Mouse (Mus musculus) limb, embryonic 10.5 days (tissue): ENCODE data around the gene Ranbp10. TPM values are rescaled to one million over a fixed set of nuclear protein-coding genes. Genes with fewer than 3 reads are reported as not detected.
A peak's percentile ranks its signal among the peaks of the same experiment; 100 is the strongest.

ENCODE experiments used
- DNase-seq: peaks from one replicate; pipeline ENCODE4 v3.0.0-alpha.2; 2017; ENCODE audit warnings: low spot score
- H3K27ac ChIP-seq: fragments of 300-500 bp; sonication (generic); 2 replicates; pipeline ENCODE4 v1.5.1; 2016; ENCODE audit warnings: mild to moderate bottlenecking
- H3K27me3 ChIP-seq: fragments of 300-500 bp; sonication (generic); 2 replicates; pipeline ENCODE4 v1.6.1; 2016; ENCODE audit warnings: low read depth, mild to moderate bottlenecking; ENCODE audit not compliant: poor library complexity, severe bottlenecking
- H3K36me3 ChIP-seq: fragments of 300-500 bp; sonication (generic); 2 replicates; pipeline ENCODE4 v1.6.1; 2016; ENCODE audit warnings: mild to moderate bottlenecking, moderate library complexity
- H3K4me1 ChIP-seq: fragments of 300-500 bp; sonication (generic); 2 replicates; pipeline ENCODE4 v1.6.1; 2016
- H3K4me3 ChIP-seq: fragments of 300-500 bp; sonication (generic); 2 replicates; pipeline ENCODE4 v1.5.1; 2016; ENCODE audit warnings: mild to moderate bottlenecking, moderate library complexity
- H3K9me3 ChIP-seq: fragments of 300-500 bp; sonication (generic); replicated peaks from 2 replicates; pipeline ENCODE4 v1.6.1; 2016; ENCODE audit warnings: mild to moderate bottlenecking
- WGBS: fragments of 180-500 bp; shearing (Covaris S2); methylation state at CpG from one replicate; pipeline ENCODE4 v1.1.7; 2016; 5-methylcytosine and 5-hydroxymethylcytosine counted together
- polyA plus RNA-seq: library from polyadenylated mRNA; unstranded; fragments of >200 nt; fragmentation: Nextera tagmentation; extraction: Ambion mirVana; gene quantifications from 2 replicates; pipeline ENCODE4 v1.2.1, GENCODE M21; 2016

Gene Ranbp10
- polyA plus RNA-seq, 1 experiment from 2014 or later = 14.9 TPM

- H3K27me3 ChIP-seq = no peaks in the 10 kb centered on the region
Observed at GRCm38 (mm10) chr8:105798408-105798807, 28.7 kb downstream of the Ranbp10 start.

DNA sequence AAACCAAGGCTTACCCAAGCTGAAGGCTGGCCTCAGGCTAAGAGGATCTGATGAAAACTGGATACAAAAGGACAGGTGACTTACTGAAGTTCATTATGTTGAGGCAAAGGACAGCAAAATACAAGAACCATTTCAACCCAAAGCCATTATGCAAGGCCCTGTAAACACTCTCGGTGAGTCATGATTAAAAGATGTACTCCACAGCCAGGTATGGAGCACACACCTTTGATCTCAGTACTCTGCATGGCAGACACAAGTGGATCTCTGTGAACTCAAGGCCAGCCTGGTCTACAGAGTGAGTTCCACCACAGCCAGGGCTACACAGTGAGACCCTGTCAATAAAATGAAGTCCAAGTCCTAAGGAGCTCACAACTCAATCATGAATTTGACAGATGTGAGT, 31.4 kb downstream of the Ranbp10 start:
- 94% methylated on average over 1 of the region's 1 CpGs for WGBS
- H3K4me1 ChIP-seq = no peaks in the 10 kb centered on the region
- H3K27ac ChIP-seq = no peak overlapping the region
- H3K4me3 ChIP-seq = no peak overlapping the region
- DNase-seq = no peak
- no peaks in the 10 kb centered on the region for H3K9me3 ChIP-seq
- H3K36me3 ChIP-seq = peaks cover 57% of the 10 kb centered on the region
- H3K27me3 ChIP-seq = no peaks in the 10 kb centered on the region

More at GRCm38 (mm10) chr8:105798408-105798807, 28.7 kb downstream of the Ranbp10 start:
- no peaks in the 10 kb centered on the region for H3K4me1 ChIP-seq
- no peaks in the 10 kb centered on the region for H3K9me3 ChIP-seq
- 95% methylated on average over 5 of the region's 5 CpGs for WGBS
- no peak overlapping the region for H3K27ac ChIP-seq
- peaks cover 55% of the 10 kb centered on the region for H3K36me3 ChIP-seq
- H3K4me3 ChIP-seq = no peak overlapping the region
- DNase-seq = no peak

GRCm38 (mm10) chr8:105794009-105794598, 33.0 kb downstream of the Ranbp10 start:
- H3K27me3 ChIP-seq = no peaks in the 10 kb centered on the region
- H3K4me1 ChIP-seq = no peaks in the 10 kb centered on the region
- WGBS = 84% methylated on average over 3 of the region's 3 CpGs
- no peak overlapping the region for H3K27ac ChIP-seq
- no peak overlapping the region for H3K4me3 ChIP-seq
- no peaks in the 10 kb centered on the region for H3K9me3 ChIP-seq
- no peak for DNase-seq
- peaks cover 53% of the 10 kb centered on the region for H3K36me3 ChIP-seq

DNA sequence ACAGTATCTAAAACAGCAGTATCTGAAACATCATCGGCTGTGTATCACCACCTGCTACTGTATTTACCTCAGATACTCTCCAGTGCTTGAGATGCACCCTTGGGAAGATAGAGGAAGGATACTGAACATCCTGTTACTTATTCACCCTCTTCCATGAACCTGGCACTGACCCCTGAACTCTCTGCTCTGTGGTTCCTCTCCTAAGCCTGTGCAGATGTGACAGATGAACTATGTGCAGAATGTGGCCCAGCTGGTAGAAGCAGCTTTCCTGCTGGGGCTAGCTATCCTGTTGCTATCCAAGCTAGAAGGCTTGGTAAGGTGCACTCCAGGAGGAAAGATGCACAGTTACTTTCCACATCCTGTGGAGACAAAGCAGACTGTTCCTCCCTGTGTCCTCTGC, 33.8 kb downstream of the Ranbp10 start:
- WGBS = 91% methylated on average over 1 of the region's 1 CpGs
- no peak overlapping the region for H3K4me3 ChIP-seq

DNA sequence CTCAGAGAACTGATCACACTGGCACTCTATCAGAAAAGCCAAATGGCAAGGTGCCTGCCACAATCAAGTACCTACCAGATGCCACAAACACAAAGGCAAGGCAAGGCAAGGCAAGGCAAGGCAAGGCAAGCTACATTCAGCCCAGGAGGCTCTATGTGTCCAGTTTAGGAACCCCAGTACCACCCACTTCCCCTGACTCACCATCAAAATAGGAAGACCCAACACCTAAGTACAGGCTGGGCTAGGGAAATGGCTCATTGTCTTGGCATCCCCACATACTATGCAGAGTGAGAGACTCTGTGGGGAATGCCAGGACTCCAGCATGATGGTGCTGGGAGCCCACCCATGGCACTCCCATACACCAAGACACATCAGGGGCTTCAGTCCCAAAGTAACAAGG, 37.5 kb downstream of the Ranbp10 start:
- H3K36me3 ChIP-seq = peaks cover 61% of the 10 kb centered on the region
- H3K9me3 ChIP-seq = no peaks in the 10 kb centered on the region

More for the DNA sequence above, 33.8 kb downstream of the Ranbp10 start:
- no peak overlapping the region for H3K27ac ChIP-seq
- no peak for DNase-seq
- H3K27me3 ChIP-seq = no peaks in the 10 kb centered on the region
- H3K4me1 ChIP-seq = no peaks in the 10 kb centered on the region
- H3K9me3 ChIP-seq = no peaks in the 10 kb centered on the region
- peaks cover 53% of the 10 kb centered on the region for H3K36me3 ChIP-seq

DNA sequence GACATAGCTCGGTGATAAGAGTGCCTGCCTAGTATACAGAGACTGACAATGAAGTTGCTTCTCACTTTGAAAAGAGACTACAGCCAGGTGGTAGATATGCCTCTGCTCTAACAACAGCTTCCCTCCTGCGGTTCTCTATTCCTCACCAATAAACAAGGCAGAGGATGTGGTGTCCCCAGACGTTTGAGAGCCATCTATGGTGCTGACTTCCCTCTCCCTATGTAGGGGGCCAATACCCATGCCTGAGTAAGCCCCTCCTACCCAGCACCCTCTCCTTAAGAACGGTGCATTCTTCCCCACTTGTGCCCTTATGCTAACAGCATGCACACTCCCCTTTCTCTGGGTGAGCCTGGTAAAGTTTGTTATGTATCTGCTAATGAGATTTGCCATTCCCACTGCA, 38.2 kb downstream of the Ranbp10 start:
- DNase-seq = no peak
- WGBS = 64% methylated on average over 4 of the region's 4 CpGs
- H3K36me3 ChIP-seq = peaks cover 61% of the 10 kb centered on the region
- H3K27me3 ChIP-seq = no peaks in the 10 kb centered on the region
- H3K4me1 ChIP-seq = no peaks in the 10 kb centered on the region
- H3K27ac ChIP-seq = no peak overlapping the region
- H3K4me3 ChIP-seq = no peak overlapping the region
- no peaks in the 10 kb centered on the region for H3K9me3 ChIP-seq

More for the DNA sequence above, 37.5 kb downstream of the Ranbp10 start:
- no peak for DNase-seq
- Histone ChIP-seq H3K4me1 (no peaks in the 10 kb centered on the region), H3K27ac (no peak overlapping the region), H3K27me3 (no peaks in the 10 kb centered on the region), H3K4me3 (no peak overlapping the region)

DNA sequence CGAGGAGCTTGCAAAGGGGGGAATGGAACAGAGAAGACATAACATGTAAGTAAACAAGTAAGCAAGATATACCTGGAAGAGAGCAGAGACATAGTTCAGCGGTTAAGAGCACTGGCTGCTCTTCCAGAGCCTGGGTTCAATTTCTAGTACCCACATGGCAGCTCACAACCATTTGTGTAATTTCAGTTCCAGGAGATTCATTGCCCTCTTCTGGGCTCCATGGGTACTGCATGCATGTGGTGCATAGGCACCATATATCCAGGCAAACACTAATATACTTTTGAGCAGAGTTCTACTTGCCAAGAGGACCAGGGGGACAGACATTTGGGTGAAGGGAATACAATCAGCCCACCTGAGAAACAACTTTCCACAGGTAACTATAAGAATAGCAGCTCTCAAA, 38.9 kb downstream of the Ranbp10 start:
- DNase-seq = peak; percentile 76
- H3K27ac ChIP-seq = no peak overlapping the region
- no peak overlapping the region for H3K4me3 ChIP-seq
- peaks cover 65% of the 10 kb centered on the region for H3K36me3 ChIP-seq
- 94% methylated on average over 2 of the region's 2 CpGs for WGBS
- no peaks in the 10 kb centered on the region for H3K4me1 ChIP-seq
- no peaks in the 10 kb centered on the region for H3K27me3 ChIP-seq
- H3K9me3 ChIP-seq = no peaks in the 10 kb centered on the region

DNA sequence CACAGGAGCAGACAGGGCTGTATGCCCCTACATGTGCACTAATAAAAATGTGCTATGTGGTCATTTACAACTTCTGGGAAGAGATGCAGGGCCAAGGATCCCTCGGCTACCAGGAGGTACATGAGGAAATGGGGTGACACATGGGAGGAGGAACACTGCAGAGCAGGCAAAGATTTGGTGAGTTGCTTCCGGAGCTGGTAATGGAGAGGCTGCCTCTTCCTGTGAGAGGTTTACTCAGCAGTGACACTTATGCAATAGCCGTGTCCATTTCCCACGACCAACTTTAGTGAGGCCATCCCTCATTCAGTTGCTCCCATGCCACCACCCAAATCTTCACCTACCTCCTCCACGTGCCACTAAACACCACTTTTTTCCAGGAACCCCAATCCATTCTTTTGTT, 46.9 kb downstream of the Ranbp10 start:
- DNase-seq = no peak
- no peaks in the 10 kb centered on the region for H3K27me3 ChIP-seq
- H3K9me3 ChIP-seq = no peaks in the 10 kb centered on the region
- no peak overlapping the region for H3K4me3 ChIP-seq
- H3K4me1 ChIP-seq = no peaks in the 10 kb centered on the region
- no peak overlapping the region for H3K27ac ChIP-seq
- 93% methylated on average over 5 of the region's 5 CpGs for WGBS
- H3K36me3 ChIP-seq = peaks cover 95% of the 10 kb centered on the region

DNA sequence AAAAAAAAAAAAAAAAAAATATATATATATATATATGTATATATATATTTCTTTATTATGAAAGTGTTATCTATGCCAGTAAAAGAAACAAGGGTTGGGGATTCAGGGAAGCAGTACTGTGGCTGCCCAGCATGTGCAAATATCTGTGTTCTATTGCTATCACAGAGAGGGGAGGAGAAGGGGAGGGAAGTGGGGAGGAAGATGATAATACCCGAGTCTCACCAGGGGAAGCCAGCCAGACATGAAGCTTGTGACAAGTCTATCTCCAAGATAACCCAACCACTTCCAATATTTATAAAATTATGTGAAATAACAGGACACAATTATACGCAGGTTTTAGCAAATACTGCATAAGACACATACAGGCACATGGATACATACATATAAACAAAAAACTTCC, 49.3 kb downstream of the Ranbp10 start:
- Histone ChIP-seq H3K27ac (no peak overlapping the region), H3K4me1 (no peaks in the 10 kb centered on the region), H3K4me3 (no peak overlapping the region), H3K27me3 (no peaks in the 10 kb centered on the region), H3K36me3 (peaks cover 99% of the 10 kb centered on the region), H3K9me3 (no peaks in the 10 kb centered on the region)
- DNase-seq = no peak
- WGBS = 94% methylated on average over 2 of the region's 2 CpGs

DNA sequence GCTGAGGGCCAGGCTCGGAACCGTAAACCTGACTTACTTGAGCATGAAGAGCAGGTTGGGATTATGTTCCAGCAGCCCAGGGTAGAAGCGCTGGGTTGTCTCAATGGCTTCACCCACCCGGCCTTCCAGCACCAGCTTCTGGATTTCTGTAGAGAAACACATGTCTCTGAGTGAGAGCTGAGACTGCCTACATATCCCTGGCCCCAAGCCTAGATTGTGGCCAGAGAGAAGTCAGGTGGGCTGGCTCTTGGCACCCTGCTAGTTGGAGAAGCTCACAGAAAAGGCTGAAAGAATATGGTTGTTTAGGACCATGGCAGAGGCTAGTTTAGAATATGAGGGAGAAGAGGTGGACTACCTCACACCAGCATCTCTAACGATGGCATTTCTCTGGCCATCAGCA, 52.7 kb downstream of the Ranbp10 start:
- no peaks in the 10 kb centered on the region for H3K27me3 ChIP-seq
- no peak overlapping the region for H3K27ac ChIP-seq
- no peaks in the 10 kb centered on the region for H3K9me3 ChIP-seq
- H3K4me3 ChIP-seq = no peak overlapping the region
- peaks cover 97% of the 10 kb centered on the region for H3K36me3 ChIP-seq
- H3K4me1 ChIP-seq = no peaks in the 10 kb centered on the region
- no peak for DNase-seq
- 97% methylated on average over 5 of the region's 5 CpGs for WGBS

- peaks cover 97% of the 10 kb centered on the region for H3K36me3 ChIP-seq
- WGBS = 92% methylated on average over 1 of the region's 1 CpGs
Observed at GRCm38 (mm10) chr8:105773441-105773861, 53.7 kb downstream of the Ranbp10 start.

DNA sequence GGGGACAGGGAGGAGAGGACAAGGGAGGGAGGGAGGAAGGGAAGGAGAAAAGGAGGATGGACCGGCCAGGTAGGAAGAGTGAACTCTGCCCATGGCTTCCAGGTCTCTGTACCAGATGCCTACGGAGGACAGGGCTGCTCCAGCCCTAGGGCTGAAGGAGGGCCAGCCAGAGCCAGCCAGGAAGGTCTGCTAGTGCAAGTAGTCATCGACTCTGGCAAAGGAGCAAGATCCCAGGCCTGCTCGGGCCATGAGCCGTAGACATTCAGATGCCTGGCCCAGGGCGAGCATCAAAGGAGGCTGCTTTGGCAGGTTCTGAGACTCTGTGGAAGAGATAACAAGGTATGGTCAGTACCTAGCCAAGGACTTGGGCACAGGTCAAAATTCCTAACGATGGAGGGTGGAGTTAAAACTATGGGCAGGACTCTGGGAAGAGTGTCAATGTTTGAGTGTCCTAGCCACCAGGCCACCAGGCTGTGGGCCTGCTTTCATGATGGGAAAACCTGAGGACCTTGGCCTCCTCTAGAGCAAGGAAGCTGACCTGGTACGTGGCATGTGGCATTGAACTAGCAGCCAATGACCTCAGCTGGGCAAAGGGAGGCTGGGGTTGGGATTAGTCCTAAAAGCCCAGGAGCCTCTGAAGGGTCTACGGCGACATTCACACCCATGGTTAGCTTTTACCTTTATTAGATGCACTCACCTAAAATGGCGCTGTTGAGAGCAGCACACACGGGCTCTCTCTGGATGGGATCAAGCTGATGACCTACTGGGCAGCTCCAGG, 55.6 kb downstream of the Ranbp10 start:
- Histone ChIP-seq H3K4me1 (no peaks in the 10 kb centered on the region), H3K27ac (no peak overlapping the region), H3K36me3 (peaks cover 89% of the 10 kb centered on the region), H3K4me3 (no peak overlapping the region), H3K27me3 (no peaks in the 10 kb centered on the region), H3K9me3 (no peaks in the 10 kb centered on the region)
- DNase-seq = no peak
- WGBS = 93% methylated on average over 12 of the region's 12 CpGs

More at GRCm38 (mm10) chr8:105773441-105773861, 53.7 kb downstream of the Ranbp10 start:
- H3K9me3 ChIP-seq = no peaks in the 10 kb centered on the region
- H3K27ac ChIP-seq = no peak overlapping the region
- no peak overlapping the region for H3K4me3 ChIP-seq
- H3K4me1 ChIP-seq = no peaks in the 10 kb centered on the region
- no peak for DNase-seq
- H3K27me3 ChIP-seq = no peaks in the 10 kb centered on the region

DNA sequence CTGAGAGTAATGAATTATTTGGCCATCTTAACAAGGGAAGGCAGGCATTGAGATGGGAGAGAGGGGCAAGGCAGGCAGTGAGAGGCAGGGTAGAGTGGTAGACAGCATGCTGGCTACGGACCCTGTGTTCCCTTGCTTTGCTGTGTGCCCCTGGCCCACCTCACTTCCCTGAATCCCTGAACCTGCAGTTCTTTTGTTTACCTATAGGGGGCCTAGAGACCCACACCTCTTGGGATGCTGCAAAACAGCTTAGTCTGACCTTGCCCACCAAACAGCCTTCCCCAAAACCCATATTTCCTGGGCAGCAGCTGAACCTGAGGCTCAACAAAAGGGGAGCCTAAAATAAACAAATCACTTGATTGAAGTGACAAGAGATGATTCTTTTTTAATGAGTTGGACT, 56.5 kb downstream of the Ranbp10 start:
- WGBS = 68% methylated on average over 1 of the region's 1 CpGs
- no peaks in the 10 kb centered on the region for H3K4me1 ChIP-seq
- no peak overlapping the region for H3K4me3 ChIP-seq
- peaks cover 79% of the 10 kb centered on the region for H3K36me3 ChIP-seq
- H3K27me3 ChIP-seq = no peaks in the 10 kb centered on the region
- peak; percentile 38 for DNase-seq
- H3K27ac ChIP-seq = no peak overlapping the region
- H3K9me3 ChIP-seq = no peaks in the 10 kb centered on the region
